Mouse (Mus musculus): ENCODE measurements around the gene Rbpms2. TPM values are rescaled to one million over a fixed set of nuclear protein-coding genes. Genes with fewer than 3 reads are reported as not detected.

Rbpms2 gene
- polyA plus RNA-seq, 1 experiment from 2014 or later, result 19.3 TPM

- no peaks in the 10 kb centered on the region for H3K4me1 ChIP-seq
- 0 out of 2 replicates have a peak, but pooled peaks cover 5% of the 10 kb centered on the region for H3K27me3 ChIP-seq (replicated peaks)
- no peaks in the 10 kb centered on the region for H3K36me3 ChIP-seq
- H3K9ac ChIP-seq, result no peak overlapping the region
- no peak for ATAC-seq (ENCODE audit: insufficient read depth, low FRiP score, low read depth)
- H3K9me3 ChIP-seq, result no peaks in the 10 kb centered on the region
- H3K4me3 ChIP-seq (replicated peaks), result no peak overlapping the region
- WGBS, result 75% methylated on average over 5 of the region's 5 CpGs
- no peak overlapping the region for H3K4me2 ChIP-seq
- no peak overlapping the region for H3K27ac ChIP-seq
Measured at GRCm38 (mm10) chr9:65622826-65623225, 6.6 kb upstream of the Rbpms2 start.

DNA sequence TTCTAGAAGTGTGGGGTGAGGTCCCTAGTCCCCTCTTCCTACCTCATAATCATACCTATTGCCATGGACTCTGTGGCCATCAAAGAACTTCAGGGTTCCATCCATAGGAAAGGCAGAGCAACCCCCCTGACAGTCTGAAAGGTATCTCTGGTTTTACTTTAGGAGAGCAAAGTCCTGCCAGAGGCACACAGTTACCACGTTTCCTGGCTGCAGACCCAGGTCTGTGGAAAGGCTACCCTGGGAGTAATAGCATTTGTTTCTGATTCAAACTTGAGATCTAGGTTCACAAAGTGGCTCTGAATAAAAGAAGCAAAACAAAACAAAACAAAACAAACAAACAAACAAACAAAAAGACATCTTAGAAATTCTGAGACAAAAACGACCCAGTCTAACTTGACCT, 5.2 kb upstream of the Rbpms2 start:
- Histone ChIP-seq H3K4me2 (no peak overlapping the region), H3K36me3 (no peaks in the 10 kb centered on the region), H3K27me3 (replicated peaks) (peaks cover 13% of the 10 kb centered on the region), H3K4me1 (no peaks in the 10 kb centered on the region), H3K9ac (no peak overlapping the region), H3K4me3 (replicated peaks) (no peak overlapping the region), H3K9me3 (no peaks in the 10 kb centered on the region), H3K27ac (no peak overlapping the region)
- no peak for ATAC-seq (ENCODE audit: insufficient read depth, low FRiP score, low read depth)
- WGBS, result 62% methylated on average over 2 of the region's 2 CpGs

DNA sequence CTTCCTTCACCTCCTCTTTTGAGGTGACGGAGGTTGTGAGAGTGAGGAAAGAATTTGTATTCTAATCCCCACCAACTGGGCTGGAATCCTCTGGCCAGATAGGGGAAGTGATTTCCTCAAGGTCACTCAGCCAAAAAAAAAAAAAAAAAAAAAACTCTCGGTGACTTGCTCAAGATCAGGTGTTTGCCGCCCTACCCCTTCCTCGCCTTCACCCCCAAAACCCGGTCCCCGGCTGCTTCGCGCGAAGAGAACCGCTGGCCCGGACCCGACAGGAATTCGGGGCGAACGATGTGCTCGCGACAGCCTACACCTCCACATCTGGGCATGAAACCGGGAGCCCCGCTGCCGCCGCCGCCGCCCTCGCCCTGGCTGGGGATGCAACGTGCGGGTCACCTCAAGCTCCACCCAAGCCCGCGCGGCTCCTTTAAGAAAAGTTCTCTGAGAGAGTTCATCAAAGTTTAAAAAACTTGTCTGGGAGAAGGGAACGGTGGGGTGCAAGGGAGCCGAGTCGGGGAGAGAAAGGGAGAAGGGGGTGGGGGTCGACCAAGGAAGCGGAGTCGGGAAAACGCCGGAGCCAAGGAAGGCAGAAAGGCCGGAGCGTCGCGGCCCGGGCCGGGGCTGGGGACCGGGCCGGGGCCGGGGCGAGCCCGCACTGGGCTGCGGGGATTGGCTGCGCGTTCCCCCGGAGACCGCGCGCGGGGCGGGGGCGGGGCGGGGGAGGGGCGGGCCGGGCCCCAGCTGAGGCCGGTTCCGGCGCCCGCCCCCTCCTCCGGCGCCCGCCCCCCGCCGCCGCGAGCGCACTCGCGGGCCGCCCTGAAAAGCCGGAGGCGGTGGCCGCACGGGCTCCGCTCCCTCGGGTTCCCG, 551 bp downstream of the Rbpms2 start:
- no peaks in the 10 kb centered on the region for H3K36me3 ChIP-seq
- peaks cover 20% of the 10 kb centered on the region for H3K27me3 ChIP-seq (replicated peaks)
- ATAC-seq (ENCODE audit: insufficient read depth, low FRiP score, low read depth), result peak; percentile 84
- H3K9me3 ChIP-seq, result no peaks in the 10 kb centered on the region
- peak overlapping the region; percentile 69 for H3K4me3 ChIP-seq (replicated peaks)
- under 1% methylated on average over 46 of the region's 83 CpGs for WGBS
- peak overlapping the region; percentile 73 for H3K27ac ChIP-seq
- H3K4me2 ChIP-seq, result peak overlapping the region; percentile 98
- H3K9ac ChIP-seq, result peak overlapping the region; percentile 44
- H3K4me1 ChIP-seq, result no peaks in the 10 kb centered on the region

GRCm38 (mm10) chr9:65630631-65631353, 1.3 kb downstream of the Rbpms2 start:
- Histone ChIP-seq H3K4me3 (replicated peaks) (peak overlapping the region; percentile 69), H3K36me3 (no peaks in the 10 kb centered on the region), H3K9ac (peak overlapping the region; percentile 33), H3K4me1 (no peaks in the 10 kb centered on the region), H3K4me2 (peak overlapping the region; percentile 98), H3K27ac (peak overlapping the region; percentile 32; the same call in 1 of the 2 replicates), H3K9me3 (no peaks in the 10 kb centered on the region), H3K27me3 (replicated peaks) (peaks cover 20% of the 10 kb centered on the region)
- under 1% methylated on average over 64 of the region's 78 CpGs for WGBS
- ATAC-seq (ENCODE audit: insufficient read depth, low FRiP score, low read depth), result peak; percentile 40

GRCm38 (mm10) chr9:65631354-65632021, 2.0 kb downstream of the Rbpms2 start:
- H3K27me3 ChIP-seq (replicated peaks), result peaks cover 20% of the 10 kb centered on the region
- H3K9me3 ChIP-seq, result no peaks in the 10 kb centered on the region
- peak overlapping the region; percentile 33 for H3K9ac ChIP-seq
- 39% methylated on average over 16 of the region's 16 CpGs for whole genome bisulfite sequencing
- no peak for ATAC-seq (ENCODE audit: insufficient read depth, low FRiP score, low read depth)
- no peaks in the 10 kb centered on the region for H3K4me1 ChIP-seq
- no peak overlapping the region for H3K27ac ChIP-seq
- H3K4me2 ChIP-seq, result peak overlapping the region; percentile 98
- peak overlapping the region; percentile 69 for H3K4me3 ChIP-seq (replicated peaks)
- no peaks in the 10 kb centered on the region for H3K36me3 ChIP-seq

DNA sequence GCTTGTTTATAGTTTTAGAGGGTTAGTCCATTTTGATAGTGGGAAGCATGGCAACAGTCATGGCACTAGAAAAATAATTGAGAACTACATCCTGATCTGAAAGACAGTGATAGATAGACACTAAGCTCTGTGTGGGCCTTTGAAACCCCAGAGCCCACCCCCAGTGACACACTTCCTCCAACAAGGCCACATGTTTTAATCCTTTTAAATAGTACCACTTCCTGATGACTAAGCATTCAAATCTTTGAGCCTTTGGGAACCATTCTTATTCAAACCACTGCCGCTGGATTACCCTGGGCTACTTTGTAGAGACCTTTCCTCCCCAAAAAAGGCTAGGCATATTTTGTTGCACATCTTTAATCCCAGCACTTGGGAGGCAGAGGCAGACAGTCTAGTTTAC, 6.3 kb downstream of the Rbpms2 start:
- ATAC-seq (ENCODE audit: insufficient read depth, low FRiP score, low read depth), result no peak
- no peaks in the 10 kb centered on the region for H3K4me1 ChIP-seq
- no peaks in the 10 kb centered on the region for H3K9me3 ChIP-seq
- no peak overlapping the region for H3K9ac ChIP-seq
- no peak overlapping the region for H3K27ac ChIP-seq
- 0 out of 2 replicates have a peak, but pooled peaks cover 6% of the 10 kb centered on the region for H3K27me3 ChIP-seq (replicated peaks)
- WGBS, result 88% methylated on average over 1 of the region's 1 CpGs
- no peak overlapping the region for H3K4me2 ChIP-seq
- H3K36me3 ChIP-seq, result no peaks in the 10 kb centered on the region
- no peak overlapping the region for H3K4me3 ChIP-seq (replicated peaks)

GRCm38 (mm10) chr9:65636926-65637325, 7.5 kb downstream of the Rbpms2 start:
- Histone ChIP-seq H3K4me1 (no peaks in the 10 kb centered on the region), H3K4me3 (replicated peaks) (no peak overlapping the region), H3K36me3 (no peaks in the 10 kb centered on the region), H3K27me3 (replicated peaks) (no peaks in the 10 kb centered on the region), H3K9me3 (no peaks in the 10 kb centered on the region), H3K27ac (no peak overlapping the region), H3K4me2 (no peak overlapping the region), H3K9ac (no peak overlapping the region)
- no peak for ATAC-seq (ENCODE audit: insufficient read depth, low FRiP score, low read depth)
- 80% methylated on average over 4 of the region's 4 CpGs for WGBS

DNA sequence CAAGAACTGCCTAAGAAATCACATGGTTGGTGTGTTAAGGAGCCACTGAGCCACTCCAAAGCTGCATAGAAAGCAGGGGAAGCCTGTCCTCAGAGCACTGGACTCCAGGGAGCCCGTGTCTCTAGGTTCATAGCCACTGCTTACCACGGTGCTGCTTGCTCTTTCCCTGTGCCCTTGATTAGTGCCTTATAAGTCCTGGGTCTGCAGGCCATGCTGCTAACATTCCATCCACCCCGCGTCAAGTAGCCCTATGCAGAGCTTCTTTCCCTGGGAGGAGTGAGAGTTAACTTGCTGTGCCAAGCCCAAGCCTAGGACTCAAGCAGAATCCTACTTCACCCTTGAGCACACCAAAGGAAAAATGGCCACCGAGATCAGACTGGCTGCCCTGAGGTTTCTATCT, 9.6 kb downstream of the Rbpms2 start:
- ATAC-seq (ENCODE audit: insufficient read depth, low FRiP score, low read depth), result no peak
- H3K27me3 ChIP-seq (replicated peaks), result no peaks in the 10 kb centered on the region
- no peak overlapping the region for H3K9ac ChIP-seq
- H3K4me1 ChIP-seq, result no peaks in the 10 kb centered on the region
- no peak overlapping the region for H3K4me2 ChIP-seq
- H3K4me3 ChIP-seq (replicated peaks), result no peak overlapping the region
- 54% methylated on average over 5 of the region's 5 CpGs for WGBS
- no peaks in the 10 kb centered on the region for H3K36me3 ChIP-seq
- no peak overlapping the region for H3K27ac ChIP-seq
- no peaks in the 10 kb centered on the region for H3K9me3 ChIP-seq

DNA sequence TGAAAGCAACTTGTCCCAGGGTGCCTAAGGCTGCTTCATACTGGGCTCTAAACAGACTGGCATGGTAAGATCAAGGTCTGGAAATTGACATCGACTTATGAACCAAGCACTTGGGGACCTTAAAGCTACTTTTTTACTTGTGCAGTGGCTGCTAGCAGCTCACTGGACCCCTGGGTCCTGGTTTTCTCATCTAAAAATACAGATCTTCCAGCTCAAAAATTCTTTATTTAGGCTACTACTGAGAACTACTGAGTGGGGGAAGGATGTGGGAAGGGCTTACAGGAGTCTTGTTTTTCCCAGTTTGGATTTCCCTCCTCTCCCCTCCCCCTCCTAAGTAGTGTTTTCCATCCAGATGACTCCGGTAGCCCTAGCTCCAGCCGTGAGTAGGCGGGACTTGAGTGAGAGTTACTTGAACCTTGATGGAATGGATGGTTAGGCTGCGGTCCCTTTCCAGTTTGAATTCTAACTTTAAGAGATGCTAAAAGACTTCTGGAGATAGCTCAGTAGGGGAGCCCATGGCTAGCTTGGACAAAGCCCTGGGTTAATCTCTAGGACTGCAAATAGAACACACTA, 11.5 kb downstream of the Rbpms2 start:
- Histone ChIP-seq H3K9me3 (no peaks in the 10 kb centered on the region), H3K27me3 (replicated peaks) (no peaks in the 10 kb centered on the region), H3K4me3 (replicated peaks) (no peak overlapping the region), H3K27ac (no peak overlapping the region), H3K4me1 (no peaks in the 10 kb centered on the region), H3K36me3 (no peaks in the 10 kb centered on the region), H3K9ac (no peak overlapping the region), H3K4me2 (no peak overlapping the region)
- ATAC-seq (ENCODE audit: insufficient read depth, low FRiP score, low read depth), result no peak
- 16% methylated on average over 5 of the region's 5 CpGs for WGBS

GRCm38 (mm10) chr9:65641446-65642052, 12.1 kb downstream of the Rbpms2 start:
- 26% methylated on average over 12 of the region's 12 CpGs for WGBS
- no peaks in the 10 kb centered on the region for H3K4me1 ChIP-seq
- no peaks in the 10 kb centered on the region for H3K36me3 ChIP-seq
- no peak overlapping the region for H3K4me3 ChIP-seq (replicated peaks)
- no peaks in the 10 kb centered on the region for H3K27me3 ChIP-seq (replicated peaks)
- ATAC-seq (ENCODE audit: insufficient read depth, low FRiP score, low read depth), result no peak
- no peak overlapping the region for H3K27ac ChIP-seq
- no peak overlapping the region for H3K9ac ChIP-seq
- no peak overlapping the region for H3K4me2 ChIP-seq
- H3K9me3 ChIP-seq, result no peaks in the 10 kb centered on the region

- Histone ChIP-seq H3K27me3 (replicated peaks) (no peaks in the 10 kb centered on the region), H3K4me2 (no peak overlapping the region), H3K4me3 (replicated peaks) (no peak overlapping the region), H3K4me1 (no peaks in the 10 kb centered on the region), H3K9me3 (no peaks in the 10 kb centered on the region), H3K27ac (no peak overlapping the region), H3K9ac (no peak overlapping the region), H3K36me3 (no peaks in the 10 kb centered on the region)
- ATAC-seq (ENCODE audit: insufficient read depth, low FRiP score, low read depth), result no peak
Measured at GRCm38 (mm10) chr9:65642546-65642945, 13.1 kb downstream of the Rbpms2 start.

Data from stomach, embryonic 15.5 days (tissue).